Mouse (Mus musculus) liver, adult 2 months (tissue): ENCODE measurements at regions not wholly inside any gene's neighbourhood (a gene's known extent, or its start where the extent isn't known, plus 50 kb on each side); places are given as distances from the start of the nearest gene placed in this dataset.

Experiments used
- CTCF ChIP-seq: fragments of 200-500 bp; IDR thresholded peaks from 2 replicates; pipeline ENCODE4 v1.5.1; 2011; ENCODE audit warnings: low read depth, low read length, control low read depth
- POLR2A ChIP-seq: fragments of 200-500 bp; IDR thresholded peaks from 2 replicates; pipeline ENCODE4 v1.6.1; 2011; ENCODE audit warnings: low read length, control low read depth; ENCODE audit not compliant: insufficient read depth; ENCODE audit errors: extremely low read depth

GRCm38 (mm10) chr15:90789941-90790340 is 110.7 kb upstream of the Cpne8 start:
- TF ChIP-seq POLR2A (no peak), CTCF (no peak)
